Mouse (Mus musculus) lung, embryonic 14.5 days (tissue): ENCODE results near the gene Tmem268. TPM values are rescaled to one million over a fixed set of nuclear protein-coding genes. Genes with fewer than 3 reads are reported as not detected.

Experiments
- ATAC-seq: fragments of 200-750 bp; cut with Nextera tagmentation; 2 replicates; pipeline ENCODE4 v1.8.0; 2017; ENCODE audit warnings: mild to moderate bottlenecking, moderate TSS enrichment, moderate library complexity; ENCODE audit not compliant: insufficient read depth
- DNase-seq: peaks from one replicate; pipeline ENCODE4 v3.0.0-alpha.2; 2015
- H3K27ac ChIP-seq: fragments of 300-500 bp; sonication (generic); 2 replicates; pipeline ENCODE4 v1.5.1; 2014; ENCODE audit warnings: low read depth, mild to moderate bottlenecking, moderate library complexity
- H3K27me3 ChIP-seq: fragments of 300-500 bp; sonication (generic); 2 replicates; pipeline ENCODE4 v1.6.1; 2014; ENCODE audit warnings: low read length, control low read depth; ENCODE audit not compliant: insufficient read depth
- H3K36me3 ChIP-seq: fragments of 300-500 bp; sonication (generic); 2 replicates; pipeline ENCODE4 v1.6.1; 2014; ENCODE audit warnings: control low read depth; ENCODE audit not compliant: insufficient read depth
- H3K4me1 ChIP-seq: fragments of 300-500 bp; sonication (generic); 2 replicates; pipeline ENCODE4 v1.6.1; 2014; ENCODE audit warnings: antibody characterized with exemption, control low read depth; ENCODE audit not compliant: insufficient read depth
- H3K4me2 ChIP-seq: fragments of 300-500 bp; sonication (generic); 2 replicates; pipeline ENCODE4 v1.6.1; 2014; ENCODE audit warnings: mild to moderate bottlenecking
- H3K4me3 ChIP-seq: fragments of 300-500 bp; sonication (generic); 2 replicates; pipeline ENCODE4 v1.5.1; 2014; ENCODE audit warnings: low read depth, low read length
- H3K9ac ChIP-seq: fragments of 300-500 bp; sonication (generic); 2 replicates; pipeline ENCODE4 v1.6.1; 2014
- H3K9me3 ChIP-seq: fragments of 300-500 bp; sonication (generic); 2 replicates; pipeline ENCODE4 v1.6.1; 2016; ENCODE audit warnings: low read depth, low read length, control low read depth
- CTCF ChIP-seq: IDR thresholded peaks from 2 replicates; pipeline ENCODE4 v1.5.1; 2016; ENCODE audit warnings: antibody characterized with exemption, low read depth
- WGBS: fragments of 180-500 bp; shearing (Covaris S2); extraction: QIAGEN DNeasy Blood & Tissue Kit; methylation state at CpG from one replicate; pipeline ENCODE4 v1.1.7; 2014; 5-methylcytosine and 5-hydroxymethylcytosine counted together
- polyA plus RNA-seq: library from polyadenylated mRNA; unstranded; fragments of >200 nt; fragmentation: Nextera tagmentation; extraction: Ambion mirVana; gene quantifications from 2 replicates; pipeline ENCODE4 v1.2.1, GENCODE M21; 2014

The Tmem268 gene
- polyA plus RNA-seq, 1 experiment from 2014 or later: 8.2 TPM

DNA sequence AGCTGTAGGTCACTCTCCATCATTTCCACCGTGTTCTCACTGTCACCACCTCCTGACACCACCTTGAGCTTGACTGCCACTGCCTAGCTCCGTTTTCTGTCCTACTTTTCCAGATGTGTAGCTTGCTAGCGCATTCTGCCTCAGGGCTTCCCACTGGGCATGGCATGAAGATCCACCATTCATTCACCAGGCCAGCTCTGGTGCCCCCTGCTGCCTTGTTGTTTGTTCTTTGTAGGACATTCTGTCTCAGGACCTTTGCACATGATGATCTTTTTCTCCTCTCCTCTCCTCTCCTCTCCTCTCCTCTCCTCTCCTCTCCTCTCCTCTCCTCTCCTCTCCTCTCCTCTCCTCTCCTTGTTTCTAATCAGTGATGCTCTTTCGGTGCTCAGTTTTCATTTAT lies 4.2 kb downstream of the Tmem268 start:
- H3K27me3 ChIP-seq: no peaks in the 10 kb centered on the region
- DNase-seq (no peak), ATAC-seq (no peak)
- no peaks in the 10 kb centered on the region for H3K9me3 ChIP-seq
- H3K4me2 ChIP-seq: no peak overlapping the region
- H3K27ac ChIP-seq: no peak overlapping the region
- no peak overlapping the region for H3K9ac ChIP-seq
- 87% methylated on average over 4 of the region's 4 CpGs for WGBS
- H3K4me3 ChIP-seq: no peak overlapping the region
- H3K4me1 ChIP-seq: peaks cover 4% of the 10 kb centered on the region; the same call in 1 of the 2 replicates
- TF ChIP-seq CTCF: no peak
- H3K36me3 ChIP-seq: no peaks in the 10 kb centered on the region

DNA sequence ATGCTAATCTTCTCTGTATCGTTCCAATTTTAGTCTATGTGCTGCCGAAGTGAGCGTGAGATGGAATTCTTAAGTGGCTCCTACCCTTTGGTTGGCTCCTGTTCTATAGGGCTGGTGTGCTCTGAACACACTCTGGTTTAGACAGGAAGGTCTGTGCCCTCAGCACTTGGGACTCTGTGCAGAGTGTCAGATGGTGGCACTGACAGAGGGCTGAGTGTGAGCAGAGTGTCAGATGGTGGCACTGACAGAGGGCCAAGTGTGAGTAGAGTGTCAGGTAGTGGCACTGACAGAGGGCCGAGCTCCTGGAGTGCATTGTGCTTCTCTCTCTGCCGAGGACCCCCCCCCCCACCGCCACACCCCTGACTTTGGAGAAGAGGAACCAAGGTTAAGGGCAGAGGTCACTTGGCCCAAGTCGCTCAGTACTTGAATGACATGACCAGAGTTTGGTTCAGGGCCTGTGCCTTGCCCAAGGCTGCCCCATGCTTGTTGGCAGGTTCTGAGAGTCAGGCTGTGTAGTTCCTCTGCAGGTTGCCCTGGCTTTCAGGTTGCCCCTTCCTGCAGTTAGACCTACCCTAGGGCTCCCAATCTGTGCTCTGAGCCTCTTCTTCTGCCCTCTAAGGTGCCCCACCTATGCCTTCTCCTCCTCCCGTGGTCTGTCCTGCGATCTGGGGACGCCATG lies 9.3 kb downstream of the Tmem268 start:
- 78% methylated on average over 10 of the region's 10 CpGs for WGBS
- no peak; the same call in 1 of the 2 replicates for ATAC-seq
- no peak for TF ChIP-seq CTCF
- DNase-seq: no peak
- Histone ChIP-seq H3K9me3 (no peaks in the 10 kb centered on the region), H3K4me2 (no peak overlapping the region), H3K4me1 (peaks cover 3% of the 10 kb centered on the region; the same call in 1 of the 2 replicates), H3K4me3 (no peak overlapping the region), H3K9ac (no peak overlapping the region), H3K27me3 (no peaks in the 10 kb centered on the region), H3K36me3 (no peaks in the 10 kb centered on the region), H3K27ac (no peak overlapping the region)

DNA sequence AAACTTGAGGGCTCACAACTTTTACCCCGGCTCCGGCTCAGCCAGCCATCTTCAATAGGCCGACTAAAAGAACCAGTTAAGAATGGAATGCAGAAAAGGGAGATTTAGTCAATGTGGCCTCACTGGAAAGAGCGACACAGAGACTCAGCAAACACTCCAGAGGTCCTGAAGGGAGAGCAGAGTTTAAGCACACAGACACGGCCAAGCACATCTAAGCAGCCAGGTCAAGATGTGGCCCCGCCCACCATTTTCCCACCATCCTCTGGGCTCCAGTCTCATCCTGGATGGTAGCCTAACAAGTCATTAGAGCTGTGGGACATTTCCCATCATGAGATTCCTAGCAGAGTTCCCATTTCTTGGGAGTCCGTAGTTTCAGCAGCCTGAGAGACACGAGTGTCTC lies 10.7 kb downstream of the Tmem268 start:
- Histone ChIP-seq H3K4me2 (no peak overlapping the region), H3K9me3 (no peaks in the 10 kb centered on the region), H3K4me3 (no peak overlapping the region), H3K36me3 (no peaks in the 10 kb centered on the region), H3K4me1 (peaks cover 3% of the 10 kb centered on the region; the same call in 1 of the 2 replicates), H3K27ac (0 out of 2 replicates have a peak overlapping the region, but pooled peaks have one; percentile 9), H3K27me3 (no peaks in the 10 kb centered on the region), H3K9ac (no peak overlapping the region)
- TF ChIP-seq CTCF: no peak
- DNase-seq (peak; percentile 47), ATAC-seq (peak; percentile 80)
- 59% methylated on average over 8 of the region's 8 CpGs for WGBS

DNA sequence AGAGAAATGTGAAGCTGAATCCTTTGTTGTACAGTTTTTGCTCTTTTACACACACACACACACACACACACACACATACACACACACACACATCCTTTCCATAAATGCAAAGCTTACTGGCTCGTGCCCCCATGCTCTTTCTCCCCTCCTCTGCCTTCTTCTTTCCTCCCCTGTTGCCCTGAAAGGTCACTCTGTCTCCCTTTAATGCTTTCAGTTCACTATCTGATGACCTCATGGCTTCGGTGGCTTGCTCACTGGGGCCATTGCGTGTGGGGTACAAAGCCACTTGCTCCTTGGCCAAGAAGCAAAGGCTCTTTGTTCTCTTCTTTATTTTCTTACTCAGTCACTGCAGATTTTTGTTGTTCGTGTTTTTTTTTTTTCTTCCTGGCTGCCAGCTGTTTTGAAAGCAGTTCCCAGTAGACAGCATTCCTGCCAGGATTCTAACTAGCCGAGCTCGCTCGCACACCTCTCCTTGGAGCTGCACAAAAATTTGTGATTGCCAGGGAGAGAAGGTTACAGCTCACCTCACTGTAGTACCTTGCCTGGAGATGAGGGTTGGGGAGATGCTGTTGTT lies 11.7 kb downstream of the Tmem268 start:
- Histone ChIP-seq H3K27ac (peak overlapping the region; percentile 30; the same call in 1 of the 2 replicates), H3K4me1 (peaks cover 3% of the 10 kb centered on the region; the same call in 1 of the 2 replicates), H3K9me3 (no peaks in the 10 kb centered on the region), H3K36me3 (no peaks in the 10 kb centered on the region), H3K27me3 (no peaks in the 10 kb centered on the region), H3K9ac (no peak overlapping the region), H3K4me3 (no peak overlapping the region), H3K4me2 (no peak overlapping the region)
- DNase-seq: no peak
- TF ChIP-seq CTCF: no peak
- no peak for ATAC-seq
- 40% methylated on average over 7 of the region's 7 CpGs for WGBS

DNA sequence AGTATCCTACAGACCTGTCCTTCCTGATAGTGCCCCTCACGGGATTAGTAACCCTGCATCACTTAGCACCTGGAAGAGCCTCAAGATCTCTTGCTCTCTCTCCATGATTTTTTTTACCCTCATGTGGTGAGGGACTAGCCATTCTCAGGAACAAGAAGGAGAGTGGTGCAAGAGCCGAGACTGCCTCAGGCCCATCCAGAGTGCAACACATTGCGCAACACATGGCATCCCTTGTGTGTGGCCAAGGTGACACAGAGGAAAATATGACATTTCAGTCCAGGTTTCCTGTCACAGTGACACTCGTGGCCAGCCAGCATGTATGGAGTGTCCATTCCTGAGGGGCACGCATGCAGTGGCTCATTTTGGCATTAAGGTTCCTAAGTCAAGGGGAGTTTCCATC lies 14.0 kb downstream of the Tmem268 start:
- Histone ChIP-seq H3K27me3 (no peaks in the 10 kb centered on the region), H3K4me3 (no peak overlapping the region), H3K4me2 (no peak overlapping the region), H3K27ac (no peak overlapping the region), H3K36me3 (no peaks in the 10 kb centered on the region), H3K9me3 (no peaks in the 10 kb centered on the region), H3K9ac (no peak overlapping the region), H3K4me1 (peaks cover 3% of the 10 kb centered on the region; the same call in 1 of the 2 replicates)
- no peak for DNase-seq
- 83% methylated on average over 5 of the region's 5 CpGs for WGBS
- no peak for TF ChIP-seq CTCF
- ATAC-seq: no peak

DNA sequence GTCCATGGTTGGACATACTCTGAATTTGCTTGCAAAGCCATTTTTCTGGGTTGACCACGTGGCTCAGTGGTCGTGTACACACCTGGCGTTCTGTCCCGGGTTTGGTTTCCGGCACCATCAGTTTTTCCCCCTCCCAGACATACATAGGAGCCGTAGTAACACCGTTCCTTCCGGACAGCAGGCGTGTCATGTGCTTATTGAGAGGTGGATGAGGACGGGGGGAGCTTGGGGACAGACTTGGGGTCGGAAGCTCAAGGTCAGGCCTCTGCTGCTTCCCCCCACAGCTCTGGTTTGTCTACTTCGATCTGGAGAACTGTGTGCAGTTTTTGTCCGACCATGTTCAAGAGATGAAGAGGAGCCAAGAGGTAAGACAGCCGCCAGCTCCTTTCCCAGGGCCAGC lies 21.1 kb downstream of the Tmem268 start:
- Histone ChIP-seq H3K4me2 (no peak overlapping the region), H3K36me3 (no peaks in the 10 kb centered on the region), H3K4me3 (no peak overlapping the region), H3K27me3 (no peaks in the 10 kb centered on the region), H3K4me1 (no peaks in the 10 kb centered on the region), H3K9ac (no peak overlapping the region), H3K27ac (no peak overlapping the region), H3K9me3 (no peaks in the 10 kb centered on the region)
- WGBS: 85% methylated on average over 14 of the region's 14 CpGs
- TF ChIP-seq CTCF: no peak
- DNase-seq (no peak), ATAC-seq (no peak)

DNA sequence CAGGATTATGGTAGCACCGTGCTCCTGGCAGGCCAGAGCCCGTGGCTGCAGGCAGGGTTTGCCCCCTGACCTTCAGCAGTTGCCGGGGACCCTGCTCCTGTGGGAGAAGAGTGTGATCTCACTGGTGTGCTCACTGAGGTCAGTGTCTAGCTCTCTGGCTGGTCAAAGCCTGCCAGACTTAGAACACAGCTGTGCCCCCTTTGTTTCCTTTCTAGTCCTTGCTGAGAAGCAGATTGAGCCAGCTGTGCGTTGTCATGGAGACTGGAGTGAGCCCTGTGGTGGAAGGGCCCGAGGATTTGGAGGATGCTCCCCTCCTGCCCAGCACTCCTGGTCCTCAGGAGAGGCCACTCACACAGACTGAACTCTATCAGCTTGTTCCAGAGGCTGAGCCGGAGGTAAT lies 21.5 kb downstream of the Tmem268 start:
- no peak for TF ChIP-seq CTCF
- DNase-seq (no peak), ATAC-seq (peak; percentile 21; the same call in 1 of the 2 replicates)
- Histone ChIP-seq H3K27me3 (no peaks in the 10 kb centered on the region), H3K4me1 (no peaks in the 10 kb centered on the region), H3K9me3 (no peaks in the 10 kb centered on the region), H3K27ac (no peak overlapping the region), H3K9ac (no peak overlapping the region), H3K4me2 (no peak overlapping the region), H3K36me3 (no peaks in the 10 kb centered on the region), H3K4me3 (no peak overlapping the region)
- 37% methylated on average over 6 of the region's 6 CpGs for WGBS
